Mouse (Mus musculus) spleen, adult 10 weeks (tissue): ENCODE results near the gene Dkc1. TPM values are rescaled to one million over a fixed set of nuclear protein-coding genes. Genes with fewer than 3 reads are reported as not detected.

Experiments
- polyA plus RNA-seq: library from polyadenylated mRNA; stranded (reverse); fragments of 350-450 nt; fragmentation: Illumina TruSeq; extraction: RNeasy Lipid Tissue Mini Kit (QIAGEN cat#74804); gene quantifications from one replicate; pipeline ENCODE4 v1.2.3, GENCODE M21; 2015; ENCODE audit warnings: low replicate concordance; ENCODE audit not compliant: insufficient read depth

Dkc1 gene
- 110 TPM for polyA plus RNA-seq

GRCm38 (mm10) chrX:75095369-75096162 lies at the start of gene Dkc1:
TSS of gene Dkc1 (plus strand) at chrX:75095854.

GRCm38 (mm10) chrX:75084774-75085508 lies 10.7 kb upstream of the Dkc1 start, which contains the start of gene Gab3:
TSS of gene Gab3 (minus strand) at chrX:75085458.

GRCm38 (mm10) chrX:75130467-75131160 lies 35.0 kb downstream of the Dkc1 start, which contains the start of gene Mpp1:
TSS of gene Mpp1 (minus strand) at chrX:75131016.

Other genes with a start within 250 kb of the Dkc1 start
- gene Gab3, start 10.4 kb upstream of the Dkc1 start, polyA plus RNA-seq = 15.3 TPM
- gene Mpp1, start 35.2 kb downstream of the Dkc1 start, polyA plus RNA-seq = 104 TPM
- not detected for gene Smim9, start 67.9 kb downstream of the Dkc1 start, polyA plus RNA-seq